Mouse (Mus musculus) CH12F3 (cell line): ENCODE data around the gene Col25a1.

ENCODE experiments used
- in situ Hi-C: fragments of 300-500 bp; cut with MboI; formaldehyde crosslinking; loops from 2 replicates; pipeline ENCODE4 v1.14.3; 2020; ENCODE audit warnings: low sequenced_read_pairs

Col25a1 gene

DNA sequence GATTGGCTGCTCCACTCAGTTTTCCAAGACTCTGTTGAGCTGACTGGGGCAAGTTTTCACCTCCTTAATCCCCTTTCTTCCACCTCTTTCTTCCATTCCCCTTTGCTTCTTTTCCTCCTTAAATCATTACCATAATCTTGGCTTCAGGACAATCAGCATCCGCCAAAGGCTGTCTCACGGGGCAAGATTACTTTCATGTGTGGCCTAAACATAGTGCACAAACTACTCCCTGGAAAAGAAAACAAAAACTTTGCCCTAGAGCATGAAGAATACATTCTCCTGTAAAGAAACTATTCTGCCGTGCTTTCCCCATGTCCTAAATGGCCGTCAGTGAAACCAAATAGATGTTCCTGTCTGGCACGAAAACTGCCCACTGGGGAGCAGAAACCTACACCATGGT, 238.9 kb downstream of the Col25a1 start:
- in situ Hi-C loops, result no loop called here

DNA sequence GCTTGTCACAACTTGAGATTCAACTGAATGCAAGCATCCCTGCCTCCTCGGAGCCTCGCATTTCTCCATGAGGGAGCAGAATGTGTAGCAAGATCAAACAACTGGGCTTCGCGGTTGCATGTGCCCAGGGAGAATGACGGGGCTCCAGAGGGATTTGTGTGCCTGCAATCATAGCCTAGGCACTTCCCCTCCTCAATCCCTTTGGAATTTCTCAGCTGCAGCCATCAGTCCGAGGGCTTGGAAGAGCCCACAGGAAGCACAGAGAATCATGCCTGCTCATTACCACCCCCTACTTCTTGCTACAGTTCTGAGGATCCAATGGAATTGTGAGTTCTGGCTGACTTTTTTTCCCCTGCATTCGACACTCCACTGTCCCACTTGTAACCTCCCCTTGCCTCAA, 241.8 kb downstream of the Col25a1 start:
- in situ Hi-C loops, result no loop called here

- in situ Hi-C loops, result no loop called here
Observed at GRCm38 (mm10) chr3:130374620-130375341, 243.5 kb downstream of the Col25a1 start.

- in situ Hi-C loops, result no loop called here
Observed at GRCm38 (mm10) chr3:130377786-130378185, 246.5 kb downstream of the Col25a1 start.

DNA sequence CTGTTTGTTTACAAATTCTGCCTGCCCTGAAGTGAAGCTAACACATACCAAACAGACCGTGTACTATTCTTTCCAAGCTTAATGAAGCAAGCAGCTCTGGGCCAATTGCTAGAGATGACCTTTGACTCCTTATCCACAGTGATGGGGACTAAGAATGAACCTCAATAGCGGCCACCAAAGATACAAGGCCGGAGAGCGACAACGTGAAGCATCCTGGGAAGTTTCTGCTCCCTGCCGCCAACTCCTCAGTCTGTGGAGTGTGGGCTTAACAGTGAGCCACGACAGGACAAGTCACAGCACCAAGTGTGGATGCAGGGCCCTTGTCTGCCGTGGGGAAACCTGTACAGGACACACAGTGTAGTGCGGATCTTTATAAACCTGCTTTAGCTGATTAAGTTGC, 247.3 kb downstream of the Col25a1 start:
- in situ Hi-C loops, result no loop called here

DNA sequence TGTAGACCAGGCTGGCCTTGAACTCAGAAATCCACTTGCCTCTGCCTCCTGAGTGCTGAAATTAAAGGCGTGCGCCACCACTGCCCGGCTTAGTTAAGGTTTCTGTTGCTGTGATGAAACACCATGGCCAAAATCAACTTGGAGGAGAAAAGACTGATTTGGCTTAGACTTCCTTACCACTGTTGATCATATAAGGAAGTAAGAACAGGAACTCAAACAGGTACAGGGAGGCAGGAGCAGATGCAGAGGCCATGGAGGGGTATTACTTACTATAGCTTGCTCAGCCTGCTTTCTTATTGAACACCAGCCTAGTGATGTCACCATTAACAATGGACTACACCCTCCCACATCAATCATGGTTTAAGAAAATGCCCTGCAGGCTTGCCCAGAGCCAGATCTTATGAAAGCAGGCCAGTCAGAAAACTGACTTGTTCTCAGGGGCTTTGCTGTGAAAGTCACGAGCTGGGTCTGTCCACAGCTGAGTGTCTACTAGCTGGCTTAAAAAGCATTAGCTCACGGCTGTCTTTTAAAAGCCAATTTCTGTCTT, 249.1 kb downstream of the Col25a1 start:
- in situ Hi-C loops, result no loop called here

GRCm38 (mm10) chr3:130381691-130382090, 250.4 kb downstream of the Col25a1 start:
- in situ Hi-C loops, result no loop called here

- in situ Hi-C loops, result no loop called here
Observed at GRCm38 (mm10) chr3:130385856-130386255, 254.6 kb downstream of the Col25a1 start.

- in situ Hi-C loops, result no loop called here
Observed at GRCm38 (mm10) chr3:130387156-130387555, 255.9 kb downstream of the Col25a1 start.

DNA sequence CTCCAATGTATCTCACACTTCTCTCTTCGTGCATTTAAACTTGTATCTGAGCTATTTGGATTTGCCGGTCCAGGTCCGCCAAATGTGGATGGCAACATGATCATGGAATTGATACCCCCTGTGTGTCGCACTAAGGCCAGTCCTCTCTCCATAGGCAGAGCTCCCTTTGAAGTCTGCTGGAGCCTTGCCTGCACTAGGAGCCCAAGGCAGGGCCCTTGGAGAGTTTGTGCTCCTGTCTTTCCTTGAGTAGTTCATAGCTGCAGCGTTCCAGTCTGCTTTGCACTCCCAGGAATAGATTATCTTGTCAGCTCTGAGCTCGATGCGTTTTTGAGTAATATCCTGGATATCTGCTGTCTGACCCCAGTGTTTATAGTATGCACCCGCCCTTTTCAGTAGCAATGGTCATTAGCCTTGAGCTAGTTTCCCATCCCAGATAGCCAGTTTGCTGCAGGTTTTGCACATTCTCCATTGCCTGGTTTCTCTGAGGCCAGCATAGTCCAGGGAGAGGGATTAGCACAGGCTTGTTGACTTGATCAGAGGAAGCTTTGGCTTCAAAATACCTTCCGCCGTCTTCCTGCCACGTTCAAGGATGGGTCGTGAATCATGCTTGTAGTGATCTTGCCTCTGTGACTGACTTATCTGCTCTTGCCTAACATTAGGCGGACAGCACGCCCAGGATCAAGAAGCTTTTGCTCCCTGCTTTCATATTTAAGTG, 258.1 kb downstream of the Col25a1 start:
- in situ Hi-C loops, result no loop called here

DNA sequence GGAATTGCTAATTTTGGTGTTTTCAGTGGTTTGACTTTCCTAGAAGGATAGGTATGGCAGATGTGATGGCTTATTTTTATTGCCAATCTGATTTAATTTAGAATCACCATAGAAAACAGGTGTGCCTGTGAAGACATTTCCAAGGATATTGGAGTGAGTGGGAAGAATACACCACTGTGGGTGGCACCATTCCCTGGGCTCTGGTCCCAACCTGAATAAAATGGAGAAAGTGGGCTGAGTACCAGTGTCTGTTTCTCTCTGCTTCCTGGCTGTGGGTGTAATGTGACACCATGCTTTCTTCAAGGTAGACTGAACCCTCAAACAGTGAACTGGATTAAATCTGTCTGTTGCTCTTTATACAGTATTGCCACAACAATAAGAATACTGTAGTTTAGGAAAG, 265.3 kb downstream of the Col25a1 start:
- in situ Hi-C loops, result no loop called here

GRCm38 (mm10) chr3:130400716-130401559, 269.6 kb downstream of the Col25a1 start:
- in situ Hi-C loops, result no loop called here

GRCm38 (mm10) chr3:130401560-130401852, 270.2 kb downstream of the Col25a1 start:
- in situ Hi-C loops, result no loop called here

GRCm38 (mm10) chr3:130404525-130405409, 273.5 kb downstream of the Col25a1 start:
- in situ Hi-C loops, result no loop called here

- in situ Hi-C loops, result no loop called here
Observed at GRCm38 (mm10) chr3:130407201-130407600, 275.9 kb downstream of the Col25a1 start.

DNA sequence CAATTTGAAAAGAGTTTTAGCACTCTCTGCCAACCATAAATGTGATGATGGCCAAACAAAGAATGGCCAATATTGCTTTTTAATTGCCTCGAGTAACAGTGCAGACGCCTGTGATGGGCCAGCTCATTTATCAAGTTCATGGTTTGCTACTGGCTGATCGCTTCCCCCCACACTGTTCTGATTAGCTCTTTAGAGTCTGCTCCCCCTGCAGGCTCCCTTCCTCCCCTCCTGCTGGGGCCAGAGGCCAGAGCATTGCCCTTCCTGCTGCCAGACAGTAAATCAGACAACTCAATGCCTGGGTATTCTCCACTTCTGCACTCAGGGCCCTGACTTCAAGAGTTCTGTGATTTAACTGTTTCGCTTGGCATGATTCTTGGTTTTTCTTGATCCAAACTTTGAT, 281.9 kb downstream of the Col25a1 start:
- in situ Hi-C loops, result no loop called here

DNA sequence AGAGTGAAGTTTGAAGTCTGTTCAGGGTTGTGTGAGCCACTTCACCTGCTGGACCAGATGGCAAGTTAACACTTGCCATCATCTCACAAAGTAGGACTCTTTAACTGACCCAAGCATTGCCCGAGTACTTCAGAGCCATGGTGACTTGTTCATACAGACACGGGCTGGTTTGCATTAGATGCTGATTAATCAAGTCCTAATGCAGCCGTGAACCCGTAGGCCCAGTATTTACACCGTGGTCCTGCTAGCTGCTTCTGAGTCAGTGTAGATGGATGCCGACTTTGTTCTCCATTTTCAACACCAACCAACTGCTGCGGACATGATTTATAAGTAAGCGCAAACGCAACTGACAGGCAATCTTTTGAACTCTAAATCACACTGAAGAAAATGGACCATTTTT, 287.6 kb downstream of the Col25a1 start:
- in situ Hi-C loops, result no loop called here

DNA sequence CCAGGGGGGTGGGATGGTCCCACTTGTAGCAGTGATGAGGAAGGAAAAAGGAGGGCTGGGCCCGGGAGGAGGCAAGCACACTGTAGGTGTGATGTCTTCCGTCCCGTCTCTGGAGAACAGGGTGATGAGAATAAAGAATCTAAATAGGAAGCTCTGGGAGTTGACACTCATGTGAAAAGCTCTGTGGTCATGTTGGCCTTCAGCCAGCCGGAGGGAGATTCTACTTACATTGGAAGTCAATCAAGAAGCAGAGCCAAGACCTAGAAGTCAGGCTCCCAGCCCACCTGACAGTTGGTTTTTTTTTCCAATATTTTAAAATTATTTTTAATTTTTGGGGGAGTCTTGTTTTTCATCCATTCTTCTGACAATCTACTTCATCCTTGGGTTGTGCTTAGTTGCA, 297.5 kb downstream of the Col25a1 start:
- in situ Hi-C loops, result no loop called here

DNA sequence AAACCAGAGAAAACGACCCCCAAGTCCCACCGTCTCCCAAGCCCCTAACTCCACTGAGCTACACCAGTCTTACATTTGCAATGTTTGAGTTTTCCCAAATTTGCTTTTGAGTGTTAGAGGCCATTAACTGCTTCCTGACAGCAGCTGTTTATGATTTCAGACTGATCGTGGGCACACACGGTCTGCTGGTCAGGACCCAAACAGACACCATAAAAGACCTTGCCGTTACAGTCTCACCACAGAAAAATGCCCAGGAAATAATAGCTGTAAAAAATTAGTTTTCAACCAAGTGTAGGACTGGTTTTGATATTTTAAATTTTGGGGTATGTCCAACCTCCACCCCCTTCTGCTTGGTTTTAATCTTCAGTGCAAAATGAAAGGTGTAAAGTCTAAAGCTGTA, 298.8 kb downstream of the Col25a1 start:
- in situ Hi-C loops, result no loop called here

- in situ Hi-C loops, result no loop called here
Observed at GRCm38 (mm10) chr3:130432818-130433217, 301.5 kb downstream of the Col25a1 start.

- in situ Hi-C loops, result no loop called here
Observed at GRCm38 (mm10) chr3:130436956-130437355, 305.7 kb downstream of the Col25a1 start.
